Mouse (Mus musculus) heart, embryonic 16.5 days (tissue): ENCODE data around the gene Tacr1. TPM values are rescaled to one million over a fixed set of nuclear protein-coding genes. Genes with fewer than 3 reads are reported as not detected.
"Not testable (repeated sequence)": the region's sequence is repeated elsewhere in the genome, so short reads cannot be mapped to it uniquely, and the experiment has no call there.

ENCODE experiments used
- ATAC-seq: fragments of 200-750 bp; cut with Nextera tagmentation; replicated peaks from 2 replicates; pipeline ENCODE4 v1.8.0; 2017; ENCODE audit warnings: moderate number of reproducible peaks; ENCODE audit not compliant: insufficient read depth, low FRiP score; ENCODE audit errors: extremely low read depth
- H3K27ac ChIP-seq: fragments of 300-500 bp; sonication (generic); 2 replicates; pipeline ENCODE4 v1.5.1; 2014; ENCODE audit warnings: mild to moderate bottlenecking, low read length, control low read depth, moderate library complexity
- H3K27me3 ChIP-seq: fragments of 300-500 bp; sonication (generic); 2 replicates; pipeline ENCODE4 v1.6.1; 2014; ENCODE audit warnings: low read length, mixed read lengths; ENCODE audit not compliant: control insufficient read depth, insufficient read depth
- H3K36me3 ChIP-seq: fragments of 300-500 bp; sonication (generic); 2 replicates; pipeline ENCODE4 v1.6.1; 2014; ENCODE audit not compliant: control insufficient read depth, insufficient read depth
- H3K4me1 ChIP-seq: fragments of 300-500 bp; sonication (generic); 2 replicates; pipeline ENCODE4 v1.6.1; 2014; ENCODE audit warnings: low read length, mixed read lengths; ENCODE audit not compliant: control insufficient read depth, insufficient read depth
- H3K4me2 ChIP-seq: fragments of 300-500 bp; sonication (generic); 2 replicates; pipeline ENCODE4 v1.6.1; 2014; ENCODE audit warnings: low read depth, mild to moderate bottlenecking, control low read depth, low read length
- H3K4me3 ChIP-seq: fragments of 300-500 bp; sonication (generic); 2 replicates; pipeline ENCODE4 v1.5.1; 2014; ENCODE audit warnings: mild to moderate bottlenecking, control low read depth, low read length
- H3K9ac ChIP-seq: fragments of 300-500 bp; sonication (generic); 2 replicates; pipeline ENCODE4 v1.6.1; 2014; ENCODE audit warnings: low read length, control low read depth
- H3K9me3 ChIP-seq: fragments of 300-500 bp; sonication (generic); replicated peaks from 2 replicates; pipeline ENCODE4 v1.6.1; 2016; ENCODE audit warnings: low read length; ENCODE audit not compliant: control insufficient read depth
- WGBS: fragments of 180-500 bp; shearing (Covaris S2); extraction: QIAGEN DNeasy Blood & Tissue Kit; methylation state at CpG from one replicate; pipeline ENCODE4 v1.1.7; 2014; 5-methylcytosine and 5-hydroxymethylcytosine counted together
- polyA plus RNA-seq: library from polyadenylated mRNA; unstranded; fragments of >200 nt; fragmentation: Nextera tagmentation; extraction: Ambion mirVana; gene quantifications from 2 replicates; pipeline ENCODE4 v1.2.1, GENCODE M21; 2015

Tacr1 gene
- polyA plus RNA-seq, 1 experiment from 2014 or later: 0.20 TPM

DNA sequence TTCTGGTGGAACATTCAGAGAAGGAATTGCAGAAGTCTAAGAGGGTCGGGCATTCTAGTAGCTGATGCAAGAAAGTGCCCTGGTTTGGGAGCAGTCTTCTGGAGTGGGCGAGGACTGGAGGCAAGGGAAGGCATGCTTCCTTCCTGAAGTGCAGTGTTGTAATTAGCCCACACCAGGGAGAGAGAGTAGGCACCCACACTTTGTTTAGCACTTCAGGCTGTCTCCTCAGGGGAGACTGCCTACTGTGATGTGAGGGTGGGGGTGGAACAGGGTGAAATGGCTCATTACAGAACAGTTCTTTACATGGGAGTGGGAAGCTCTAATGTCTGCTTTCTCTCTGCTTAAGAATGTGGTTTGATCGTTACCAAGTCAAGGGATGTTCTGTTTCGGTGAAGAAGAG, 35.0 kb downstream of the Tacr1 start:
- Histone ChIP-seq H3K4me1 (no peaks in the 10 kb centered on the region), H3K4me2 (no peak overlapping the region), H3K27ac (no peak overlapping the region), H3K27me3 (no peaks in the 10 kb centered on the region), H3K9ac (no peak overlapping the region), H3K36me3 (no peaks in the 10 kb centered on the region), H3K9me3 (no peaks in the 10 kb centered on the region), H3K4me3 (no peak overlapping the region)
- 62% methylated on average over 4 of the region's 4 CpGs for WGBS
- ATAC-seq: no peak

DNA sequence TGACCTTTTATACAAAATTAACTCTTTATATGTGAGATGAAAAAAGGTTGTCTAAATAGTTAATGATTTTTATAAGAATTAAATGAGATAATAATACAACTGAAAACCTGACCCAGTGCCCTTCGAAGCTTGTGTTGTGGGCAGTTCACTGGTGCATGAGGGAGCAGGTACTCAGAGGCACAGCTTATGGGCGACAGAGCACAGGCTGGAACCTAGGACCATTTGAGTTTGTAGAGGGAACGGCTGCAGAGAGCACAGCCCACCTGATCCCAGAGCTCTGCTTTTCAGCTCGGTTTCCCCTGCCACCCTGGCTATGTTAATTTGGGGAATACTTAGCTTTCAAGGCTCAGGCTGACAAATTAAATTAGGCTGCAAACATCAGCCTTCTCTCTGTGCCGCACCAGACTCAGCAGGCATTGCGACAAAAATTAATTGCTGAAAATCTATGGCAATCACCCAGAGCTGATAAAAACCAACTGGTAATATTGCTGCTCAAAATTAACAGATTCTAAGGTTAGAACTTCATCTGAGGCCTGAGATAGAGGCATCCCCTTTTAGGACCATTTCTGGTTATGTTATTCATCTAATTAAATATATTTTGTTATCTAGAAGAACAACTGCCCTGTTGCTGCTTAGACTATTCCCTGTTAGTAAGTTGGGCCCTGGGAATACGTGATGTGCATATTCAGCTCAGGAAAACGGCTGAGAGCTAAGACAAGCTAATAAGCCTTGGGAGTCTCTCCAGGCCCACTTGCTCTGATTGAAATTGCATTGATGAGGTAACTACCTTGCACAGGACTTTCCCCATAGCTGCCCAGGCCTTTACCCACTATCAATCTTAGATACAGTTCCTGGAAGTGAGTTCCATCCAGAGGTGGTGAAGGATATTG, 50.3 kb downstream of the Tacr1 start:
- not testable (repeated sequence) for ATAC-seq, H3K9me3 ChIP-seq, H3K27ac ChIP-seq, H3K27me3 ChIP-seq, H3K4me3 ChIP-seq, H3K4me2 ChIP-seq, H3K4me1 ChIP-seq, H3K9ac ChIP-seq, H3K36me3 ChIP-seq
- 73% methylated on average over 8 of the region's 8 CpGs for WGBS

DNA sequence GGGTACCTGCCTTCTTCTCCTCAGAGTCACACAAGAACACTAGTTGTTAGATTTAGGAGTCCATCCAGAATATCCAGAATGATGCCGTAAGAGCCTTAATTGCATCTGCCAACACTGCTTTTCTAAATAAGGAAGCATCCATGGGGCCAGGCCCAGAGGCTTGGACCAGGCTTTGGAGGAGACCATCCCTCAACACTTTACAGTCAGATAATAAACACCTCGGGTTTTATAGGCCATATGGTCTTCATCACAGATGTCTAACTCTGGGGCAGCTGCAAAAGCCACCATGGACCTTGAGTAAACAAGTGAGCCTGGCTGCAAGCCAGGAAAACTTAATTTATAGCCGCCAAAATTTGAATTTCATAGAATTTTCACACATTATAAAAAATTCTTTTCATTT, 53.1 kb downstream of the Tacr1 start:
- H3K4me2 ChIP-seq: no peak overlapping the region
- H3K27me3 ChIP-seq: no peaks in the 10 kb centered on the region
- H3K9me3 ChIP-seq: no peaks in the 10 kb centered on the region
- no peak overlapping the region for H3K27ac ChIP-seq
- H3K4me1 ChIP-seq: 0 out of 2 replicates have a peak, but pooled peaks cover 2% of the 10 kb centered on the region
- no peak overlapping the region for H3K4me3 ChIP-seq
- no peaks in the 10 kb centered on the region for H3K36me3 ChIP-seq
- WGBS: 34% methylated on average over 3 of the region's 3 CpGs
- no peak for ATAC-seq
- no peak overlapping the region for H3K9ac ChIP-seq

DNA sequence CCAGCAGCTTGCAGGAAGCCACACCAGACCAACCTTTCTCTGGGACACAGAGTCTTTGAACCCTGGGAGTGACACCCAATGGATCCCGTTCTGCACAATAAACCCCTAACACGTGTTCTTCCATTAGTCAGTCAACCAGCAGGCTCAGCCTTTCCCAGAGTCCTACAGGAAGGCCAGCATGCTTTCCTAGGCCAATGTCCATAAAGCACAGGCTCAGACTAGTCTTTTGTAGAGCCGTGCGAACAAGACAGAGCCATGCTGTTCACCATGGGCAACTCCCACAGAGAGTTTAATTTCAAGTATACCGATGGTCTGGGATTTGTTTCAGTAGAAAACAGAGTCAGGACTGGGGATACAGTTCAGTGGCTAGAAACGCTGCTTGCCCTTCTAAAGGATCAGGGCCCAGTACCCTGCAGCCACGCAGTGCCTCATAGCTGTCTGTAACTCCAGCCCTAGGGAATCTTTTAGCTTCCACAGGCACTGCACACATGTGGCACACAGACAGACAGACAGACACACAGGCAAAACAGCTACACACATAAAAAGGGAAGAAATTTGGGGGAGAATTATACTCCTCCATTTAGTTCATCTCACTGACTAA, 55.1 kb downstream of the Tacr1 start:
- Histone ChIP-seq H3K9ac (no peak overlapping the region), H3K27me3 (no peaks in the 10 kb centered on the region), H3K4me2 (no peak overlapping the region), H3K36me3 (no peaks in the 10 kb centered on the region), H3K4me1 (0 out of 2 replicates have a peak, but pooled peaks cover 2% of the 10 kb centered on the region), H3K27ac (no peak overlapping the region), H3K9me3 (no peaks in the 10 kb centered on the region), H3K4me3 (no peak overlapping the region)
- ATAC-seq: no peak
- 85% methylated on average over 7 of the region's 7 CpGs for WGBS

DNA sequence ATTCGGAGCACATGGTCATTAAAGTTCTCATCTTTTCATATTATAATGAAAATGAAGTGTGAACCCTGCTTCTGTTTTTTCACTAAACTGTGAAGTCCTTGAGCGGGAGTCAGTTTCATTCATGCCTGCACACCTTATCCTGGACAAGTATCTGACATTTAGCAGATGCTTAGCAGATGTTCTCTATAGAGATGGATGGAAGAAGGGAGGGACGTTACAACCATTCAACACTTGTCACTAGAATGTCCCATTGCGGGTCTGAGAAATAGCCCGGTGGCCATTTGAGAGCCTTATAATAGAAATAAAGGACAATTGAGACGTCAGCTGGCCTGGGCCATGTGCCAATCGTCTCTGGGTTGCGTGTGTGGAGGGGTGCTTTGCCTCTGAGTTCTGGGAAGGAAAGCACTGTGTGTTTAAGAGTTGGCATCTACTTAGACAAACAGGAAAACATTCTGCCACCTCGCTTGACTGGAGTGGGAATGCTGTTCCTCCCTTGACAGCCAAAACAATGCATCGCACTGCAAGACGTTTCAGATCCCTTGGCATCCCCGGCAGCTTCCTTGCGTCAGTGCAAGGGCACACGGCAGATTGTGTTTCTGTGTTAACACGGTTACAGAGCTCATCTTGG, 56.7 kb downstream of the Tacr1 start:
- WGBS: 62% methylated on average over 15 of the region's 15 CpGs
- Histone ChIP-seq H3K4me1 (peaks cover 6% of the 10 kb centered on the region), H3K4me3 (no peak overlapping the region), H3K36me3 (no peaks in the 10 kb centered on the region), H3K27me3 (no peaks in the 10 kb centered on the region), H3K9me3 (no peaks in the 10 kb centered on the region), H3K27ac (no peak overlapping the region), H3K9ac (no peak overlapping the region), H3K4me2 (no peak overlapping the region)
- no peak for ATAC-seq

DNA sequence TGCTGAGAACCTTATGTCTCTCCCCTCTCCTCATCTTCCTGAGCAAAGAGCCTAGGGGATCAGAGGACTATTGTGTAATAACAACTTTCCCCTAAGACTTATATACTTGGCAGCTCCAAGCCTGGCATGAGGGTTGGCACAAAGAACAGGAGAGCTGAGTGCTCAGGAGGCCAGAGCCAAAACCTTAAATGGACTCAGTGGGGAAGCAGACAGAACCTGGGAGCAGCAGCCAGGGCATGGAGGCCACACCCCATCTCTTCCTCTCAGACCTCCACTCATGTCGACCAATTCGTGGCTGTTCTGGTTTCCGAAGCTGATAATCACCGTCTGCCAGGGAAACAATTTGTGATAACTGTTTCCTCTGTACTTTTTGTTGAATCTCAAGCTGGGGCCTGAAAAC, 61.0 kb downstream of the Tacr1 start:
- Histone ChIP-seq H3K4me1 (peaks cover 6% of the 10 kb centered on the region), H3K4me3 (no peak overlapping the region), H3K27ac (no peak overlapping the region), H3K27me3 (no peaks in the 10 kb centered on the region), H3K36me3 (no peaks in the 10 kb centered on the region), H3K9ac (no peak overlapping the region), H3K4me2 (no peak overlapping the region), H3K9me3 (0 out of 2 replicates have a peak, but pooled peaks cover 3% of the 10 kb centered on the region)
- 14% methylated on average over 4 of the region's 4 CpGs for WGBS
- 0 out of 2 replicates have a peak, but pooled peaks have one; percentile 18 for ATAC-seq

DNA sequence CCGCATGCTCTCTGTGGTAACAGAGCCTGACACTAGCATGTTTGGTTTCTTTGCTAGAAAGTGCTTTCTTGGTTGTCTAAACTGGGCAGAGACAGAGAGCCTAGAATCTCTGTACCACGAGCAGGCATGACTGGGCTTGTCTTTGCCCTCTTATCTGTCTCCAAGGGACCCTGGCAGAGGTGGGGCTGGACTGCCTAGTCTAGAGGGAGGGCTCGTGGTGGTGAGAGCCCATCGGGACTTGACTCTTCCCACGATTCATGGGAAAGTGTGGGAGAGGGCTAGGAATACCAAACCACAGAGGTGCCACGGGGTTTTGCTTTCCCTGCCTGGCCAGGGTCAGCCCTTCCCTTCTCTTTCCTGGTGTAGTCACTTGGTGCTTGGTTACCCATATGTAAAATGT, 72.3 kb downstream of the Tacr1 start:
- whole genome bisulfite sequencing: 42% methylated on average over 6 of the region's 6 CpGs
- Histone ChIP-seq H3K27me3 (no peaks in the 10 kb centered on the region), H3K4me2 (no peak overlapping the region), H3K27ac (no peak overlapping the region), H3K4me1 (no peaks in the 10 kb centered on the region), H3K9me3 (no peaks in the 10 kb centered on the region), H3K9ac (no peak overlapping the region), H3K36me3 (no peaks in the 10 kb centered on the region), H3K4me3 (no peak overlapping the region)
- ATAC-seq: no peak

DNA sequence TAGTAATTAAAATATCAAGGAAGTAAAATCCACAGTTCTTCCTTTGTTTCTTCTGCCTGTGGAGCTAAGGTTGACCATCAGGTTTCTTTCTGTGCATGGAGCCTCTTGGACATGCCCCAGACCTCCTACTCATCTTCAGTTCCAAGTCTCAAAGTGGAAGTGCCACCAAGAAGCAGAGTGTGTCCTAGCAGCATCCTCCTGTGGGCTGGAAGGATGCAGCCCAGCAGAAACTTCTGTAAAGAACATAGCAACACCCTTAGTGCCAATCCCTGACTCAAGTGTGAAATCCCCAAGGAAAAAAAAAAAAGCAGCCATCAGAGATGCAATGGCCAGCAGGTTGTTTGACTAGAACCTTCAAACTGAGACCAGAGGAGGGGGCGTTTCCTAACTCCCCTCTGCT, 81.7 kb downstream of the Tacr1 start:
- no peak for ATAC-seq
- H3K27me3 ChIP-seq: no peaks in the 10 kb centered on the region
- no peaks in the 10 kb centered on the region for H3K36me3 ChIP-seq
- WGBS: 73% methylated on average over 1 of the region's 1 CpGs
- no peak overlapping the region for H3K9ac ChIP-seq
- H3K4me1 ChIP-seq: no peaks in the 10 kb centered on the region
- H3K9me3 ChIP-seq: no peaks in the 10 kb centered on the region
- H3K4me2 ChIP-seq: no peak overlapping the region
- H3K4me3 ChIP-seq: no peak overlapping the region
- H3K27ac ChIP-seq: no peak overlapping the region

DNA sequence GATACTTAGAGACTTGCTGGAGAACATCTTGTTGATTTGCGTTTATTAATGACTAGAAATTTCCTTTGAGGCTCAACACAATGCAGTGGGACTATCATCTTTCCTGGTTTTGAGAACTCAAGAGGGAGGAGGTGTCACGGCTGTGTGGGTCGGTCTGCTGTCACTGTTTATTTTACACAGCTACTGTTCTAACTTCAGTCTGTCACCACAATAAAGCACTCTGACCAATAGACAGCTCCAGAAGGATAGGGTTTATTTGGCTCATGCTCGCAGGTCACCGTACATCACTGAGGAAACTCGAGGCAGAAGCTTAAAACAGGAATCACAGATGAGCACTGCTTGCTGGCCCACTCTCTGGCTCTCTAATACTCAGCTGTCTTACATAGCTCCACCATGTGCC, 92.3 kb downstream of the Tacr1 start:
- H3K4me1 ChIP-seq: no peaks in the 10 kb centered on the region
- 52% methylated on average over 6 of the region's 6 CpGs for WGBS
- H3K9ac ChIP-seq: no peak overlapping the region
- no peak overlapping the region for H3K27ac ChIP-seq
- no peak for ATAC-seq
- H3K4me3 ChIP-seq: no peak overlapping the region
- H3K4me2 ChIP-seq: no peak overlapping the region
- no peaks in the 10 kb centered on the region for H3K27me3 ChIP-seq
- H3K36me3 ChIP-seq: no peaks in the 10 kb centered on the region
- H3K9me3 ChIP-seq: 0 out of 2 replicates have a peak, but pooled peaks cover 2% of the 10 kb centered on the region
